Mouse (Mus musculus): ENCODE measurements around the gene Gramd4. TPM values are rescaled to one million over a fixed set of nuclear protein-coding genes. Genes with fewer than 3 reads are reported as not detected.

The Gramd4 gene
- polyA plus RNA-seq, 1 experiment from 2014 or later, result 11.7 TPM

GRCm38 (mm10) chr15:86105751-86106150, 48.3 kb downstream of the Gramd4 start:
- no peak overlapping the region for H3K27ac ChIP-seq (ENCODE audit: low read depth, low read length)
- WGBS, result 80% methylated on average over 6 of the region's 6 CpGs
- no peak for DNase-seq (ENCODE audit: low spot score)

GRCm38 (mm10) chr15:86107831-86108471, 50.5 kb downstream of the Gramd4 start:
- H3K4me1 ChIP-seq (ENCODE audit: control insufficient read depth, insufficient read depth, low read length), result peaks cover 6% of the 10 kb centered on the region; the same call in 1 of the 2 replicates
- no peak for ATAC-seq (ENCODE audit: insufficient read depth, low FRiP score, low TSS enrichment)
- no peak overlapping the region for H3K4me2 ChIP-seq (ENCODE audit: low read depth)
- no peaks in the 10 kb centered on the region for H3K9me3 ChIP-seq (ENCODE audit: control insufficient read depth, low read length)
- no peaks in the 10 kb centered on the region for H3K36me3 ChIP-seq (ENCODE audit: control insufficient read depth, insufficient read depth, low read length)
- no peaks in the 10 kb centered on the region for H3K27me3 ChIP-seq (ENCODE audit: control insufficient read depth, insufficient read depth, low read length)
- no peak overlapping the region for H3K27ac ChIP-seq (ENCODE audit: low read depth, low read length)
- 83% methylated on average over 11 of the region's 11 CpGs for WGBS
- H3K9ac ChIP-seq (ENCODE audit: low read length), result no peak overlapping the region
- H3K4me3 ChIP-seq (ENCODE audit: low read depth, low read length), result no peak overlapping the region
- DNase-seq (ENCODE audit: low spot score), result no peak

More at GRCm38 (mm10) chr15:86105751-86106150, 48.3 kb downstream of the Gramd4 start:
- no peak overlapping the region for H3K4me2 ChIP-seq (ENCODE audit: low read depth)
- no peak overlapping the region for H3K9ac ChIP-seq (ENCODE audit: low read length)
- no peaks in the 10 kb centered on the region for H3K36me3 ChIP-seq (ENCODE audit: control insufficient read depth, insufficient read depth, low read length)
- no peaks in the 10 kb centered on the region for H3K4me1 ChIP-seq (ENCODE audit: control insufficient read depth, insufficient read depth, low read length)
- H3K9me3 ChIP-seq (ENCODE audit: control insufficient read depth, low read length), result no peaks in the 10 kb centered on the region
- ATAC-seq (ENCODE audit: insufficient read depth, low FRiP score, low TSS enrichment), result no peak
- no peak overlapping the region for H3K4me3 ChIP-seq (ENCODE audit: low read depth, low read length)
- H3K27me3 ChIP-seq (ENCODE audit: control insufficient read depth, insufficient read depth, low read length), result no peaks in the 10 kb centered on the region

- H3K36me3 ChIP-seq (ENCODE audit: control insufficient read depth, insufficient read depth, low read length), result no peaks in the 10 kb centered on the region
- H3K9me3 ChIP-seq (ENCODE audit: control insufficient read depth, low read length), result no peaks in the 10 kb centered on the region
- H3K27ac ChIP-seq (ENCODE audit: low read depth, low read length), result no peak overlapping the region
- H3K9ac ChIP-seq (ENCODE audit: low read length), result no peak overlapping the region
- WGBS, result 84% methylated on average over 7 of the region's 7 CpGs
- H3K4me3 ChIP-seq (ENCODE audit: low read depth, low read length), result no peak overlapping the region
- H3K27me3 ChIP-seq (ENCODE audit: control insufficient read depth, insufficient read depth, low read length), result no peaks in the 10 kb centered on the region
- ATAC-seq (ENCODE audit: insufficient read depth, low FRiP score, low TSS enrichment) (no peak), DNase-seq (ENCODE audit: low spot score) (no peak)
- no peak overlapping the region for H3K4me2 ChIP-seq (ENCODE audit: low read depth)
- peaks cover 11% of the 10 kb centered on the region; the same call in 1 of the 2 replicates for H3K4me1 ChIP-seq (ENCODE audit: control insufficient read depth, insufficient read depth, low read length)
Observed at GRCm38 (mm10) chr15:86109245-86109644, 51.8 kb downstream of the Gramd4 start.

GRCm38 (mm10) chr15:86109650-86110211, 52.2 kb downstream of the Gramd4 start:
- H3K36me3 ChIP-seq (ENCODE audit: control insufficient read depth, insufficient read depth, low read length), result no peaks in the 10 kb centered on the region
- no peaks in the 10 kb centered on the region for H3K9me3 ChIP-seq (ENCODE audit: control insufficient read depth, low read length)
- no peak overlapping the region for H3K9ac ChIP-seq (ENCODE audit: low read length)
- DNase-seq (ENCODE audit: low spot score) (no peak), ATAC-seq (ENCODE audit: insufficient read depth, low FRiP score, low TSS enrichment) (no peak)
- H3K4me1 ChIP-seq (ENCODE audit: control insufficient read depth, insufficient read depth, low read length), result peaks cover 11% of the 10 kb centered on the region; the same call in 1 of the 2 replicates
- no peak overlapping the region for H3K4me2 ChIP-seq (ENCODE audit: low read depth)
- no peak overlapping the region for H3K27ac ChIP-seq (ENCODE audit: low read depth, low read length)
- no peaks in the 10 kb centered on the region for H3K27me3 ChIP-seq (ENCODE audit: control insufficient read depth, insufficient read depth, low read length)
- H3K4me3 ChIP-seq (ENCODE audit: low read depth, low read length), result no peak overlapping the region
- WGBS, result 88% methylated on average over 8 of the region's 8 CpGs

GRCm38 (mm10) chr15:86110361-86111103, 53.0 kb downstream of the Gramd4 start:
- H3K9ac ChIP-seq (ENCODE audit: low read length), result no peak overlapping the region
- no peak overlapping the region for H3K4me2 ChIP-seq (ENCODE audit: low read depth)
- 82% methylated on average over 10 of the region's 10 CpGs for WGBS
- no peak overlapping the region for H3K4me3 ChIP-seq (ENCODE audit: low read depth, low read length)
- ATAC-seq (ENCODE audit: insufficient read depth, low FRiP score, low TSS enrichment), result no peak
- peaks cover 11% of the 10 kb centered on the region; the same call in 1 of the 2 replicates for H3K4me1 ChIP-seq (ENCODE audit: control insufficient read depth, insufficient read depth, low read length)
- no peaks in the 10 kb centered on the region for H3K9me3 ChIP-seq (ENCODE audit: control insufficient read depth, low read length)
- H3K27ac ChIP-seq (ENCODE audit: low read depth, low read length), result no peak overlapping the region
- no peaks in the 10 kb centered on the region for H3K36me3 ChIP-seq (ENCODE audit: control insufficient read depth, insufficient read depth, low read length)
- no peak for DNase-seq (ENCODE audit: low spot score)
- no peaks in the 10 kb centered on the region for H3K27me3 ChIP-seq (ENCODE audit: control insufficient read depth, insufficient read depth, low read length)

GRCm38 (mm10) chr15:86112707-86113341, 55.3 kb downstream of the Gramd4 start:
- Histone ChIP-seq H3K4me3 (ENCODE audit: low read depth, low read length) (no peak overlapping the region), H3K27me3 (ENCODE audit: control insufficient read depth, insufficient read depth, low read length) (no peaks in the 10 kb centered on the region), H3K9me3 (ENCODE audit: control insufficient read depth, low read length) (no peaks in the 10 kb centered on the region), H3K4me2 (ENCODE audit: low read depth) (no peak overlapping the region), H3K36me3 (ENCODE audit: control insufficient read depth, insufficient read depth, low read length) (no peaks in the 10 kb centered on the region), H3K9ac (ENCODE audit: low read length) (no peak overlapping the region), H3K27ac (ENCODE audit: low read depth, low read length) (no peak overlapping the region), H3K4me1 (ENCODE audit: control insufficient read depth, insufficient read depth, low read length) (peaks cover 11% of the 10 kb centered on the region; the same call in 1 of the 2 replicates)
- ATAC-seq (ENCODE audit: insufficient read depth, low FRiP score, low TSS enrichment) (no peak), DNase-seq (ENCODE audit: low spot score) (peak; percentile 30)
- WGBS, result 10% methylated on average over 10 of the region's 10 CpGs

GRCm38 (mm10) chr15:86113342-86113710, 55.8 kb downstream of the Gramd4 start:
- Histone ChIP-seq H3K9ac (ENCODE audit: low read length) (no peak overlapping the region), H3K36me3 (ENCODE audit: control insufficient read depth, insufficient read depth, low read length) (no peaks in the 10 kb centered on the region), H3K4me2 (ENCODE audit: low read depth) (no peak overlapping the region), H3K27ac (ENCODE audit: low read depth, low read length) (no peak overlapping the region), H3K4me1 (ENCODE audit: control insufficient read depth, insufficient read depth, low read length) (peaks cover 11% of the 10 kb centered on the region; the same call in 1 of the 2 replicates), H3K27me3 (ENCODE audit: control insufficient read depth, insufficient read depth, low read length) (no peaks in the 10 kb centered on the region), H3K9me3 (ENCODE audit: control insufficient read depth, low read length) (no peaks in the 10 kb centered on the region), H3K4me3 (ENCODE audit: low read depth, low read length) (no peak overlapping the region)
- ATAC-seq (ENCODE audit: insufficient read depth, low FRiP score, low TSS enrichment) (no peak), DNase-seq (ENCODE audit: low spot score) (no peak)
- WGBS, result 10% methylated on average over 9 of the region's 9 CpGs

GRCm38 (mm10) chr15:86116421-86116820, 58.9 kb downstream of the Gramd4 start:
- ATAC-seq (ENCODE audit: insufficient read depth, low FRiP score, low TSS enrichment), result no peak
- no peak for DNase-seq (ENCODE audit: low spot score)
- Histone ChIP-seq H3K4me2 (ENCODE audit: low read depth) (no peak overlapping the region), H3K27ac (ENCODE audit: low read depth, low read length) (no peak overlapping the region), H3K27me3 (ENCODE audit: control insufficient read depth, insufficient read depth, low read length) (no peaks in the 10 kb centered on the region), H3K4me3 (ENCODE audit: low read depth, low read length) (no peak overlapping the region), H3K4me1 (ENCODE audit: control insufficient read depth, insufficient read depth, low read length) (peaks cover 11% of the 10 kb centered on the region; the same call in 1 of the 2 replicates), H3K9me3 (ENCODE audit: control insufficient read depth, low read length) (no peaks in the 10 kb centered on the region), H3K36me3 (ENCODE audit: control insufficient read depth, insufficient read depth, low read length) (no peaks in the 10 kb centered on the region), H3K9ac (ENCODE audit: low read length) (no peak overlapping the region)
- WGBS, result 68% methylated on average over 5 of the region's 5 CpGs

Data from neural tube, embryonic 11.5 days (tissue).